Comparison of ENCODE assay signal across 11 mouse cellular contexts in genomic region chr11:107808508-107808907, GRCm38 (mm10). TPM values are rescaled to one million over a fixed set of nuclear protein-coding genes. Genes with fewer than 3 reads are reported as not detected.
A peak's percentile ranks its signal among the peaks of the same experiment; 100 is the strongest.
DNase-seq lines count a peak whose midpoint lies in the region; TF ChIP-seq lines count a peak whose summit lies in the region.
"Had no signal": no experiment of that assay in that cellular context is flagged by ENCODE, and none has a peak within 500 bp of the region (broad histone marks: within the 10 kb centered on the region; RNA-seq: fewer than 3 reads in every experiment).

No protein-coding gene starts in this region.

- H3K9ac ChIP-seq in heart, adult 2 months (ENCODE audit: low read depth, low read length), result no peak overlapping the region
- H3K9ac ChIP-seq: embryonic facial prominence, embryonic 12.5 days; hindbrain, embryonic 15.5 days had no signal

- intact Hi-C loops in heart, adult 2 months (cut with DNase I), result no loop called here
- intact Hi-C loops in heart, postnatal 14 days (cut with DNase I), result no loop called here

- no peak for TF ChIP-seq EP300 in heart, adult 2 months (IDR thresholded peaks at IDR 0.05; ENCODE audit: insufficient read depth, low read depth, low read length)

- no peaks in the 10 kb centered on the region for H3K36me3 ChIP-seq in heart, adult 2 months (ENCODE audit: control insufficient read depth, insufficient read depth, low read length)
- no peaks in the 10 kb centered on the region for H3K36me3 ChIP-seq in embryonic facial prominence, embryonic 10.5 days (replicated peaks)
- H3K36me3 ChIP-seq: embryonic facial prominence, embryonic 12.5 days; hindbrain, embryonic 15.5 days had no signal

- DNase-seq in heart, adult 2 months, result no peak
- no peak for DNase-seq in heart, adult 11 months
- peak; percentile 43 for DNase-seq in right cerebral cortex, postnatal 4 days
- no peak for DNase-seq in right cerebral cortex, postnatal 36 days (ENCODE audit: low spot score in 2 of 2)
- DNase-seq in embryonic facial prominence, embryonic 10.5 days (ENCODE audit: low spot score), result peak; percentile 35
- DNase-seq in thymus, postnatal 4 days, result peak; percentile 81
- no peak for DNase-seq in right cerebral cortex, postnatal 10 days (ENCODE audit: low spot score in 2 of 2)
- DNase-seq in heart, postnatal 14 days, result no peak

- H3K27ac ChIP-seq in heart, adult 2 months, result no peak overlapping the region
- no peak overlapping the region for H3K27ac ChIP-seq in embryonic facial prominence, embryonic 10.5 days (replicated peaks)
- H3K27ac ChIP-seq: embryonic facial prominence, embryonic 12.5 days; hindbrain, embryonic 15.5 days had no signal

- peak; percentile 32 for TF ChIP-seq CTCF in heart, adult 2 months (IDR thresholded peaks at IDR 0.05)

- no peaks in the 10 kb centered on the region for H3K79me2 ChIP-seq in heart, adult 2 months (replicated peaks; ENCODE audit: control insufficient read depth, insufficient read depth, low read length)

- H3K4me3 ChIP-seq in heart, adult 2 months, result no peak overlapping the region
- H3K4me3 ChIP-seq in embryonic facial prominence, embryonic 10.5 days, result no peak overlapping the region
- H3K4me3 ChIP-seq: embryonic facial prominence, embryonic 12.5 days; hindbrain, embryonic 15.5 days had no signal

- no peak for TF ChIP-seq POLR2A in heart, adult 2 months (IDR thresholded peaks at IDR 0.05; ENCODE audit: insufficient read depth, low read depth, low read length)

- WGBS in heart, adult 2 months, result 61% methylated on average over 8 of the region's 8 CpGs
- WGBS in embryonic facial prominence, embryonic 10.5 days, result 71% methylated on average over 8 of the region's 8 CpGs

- H3K4me1 ChIP-seq in heart, adult 2 months (ENCODE audit: control insufficient read depth, insufficient read depth, low read length), result no peaks in the 10 kb centered on the region
- H3K4me1 ChIP-seq in embryonic facial prominence, embryonic 10.5 days, result no peaks in the 10 kb centered on the region
- H3K4me1 ChIP-seq: embryonic facial prominence, embryonic 12.5 days had no signal

- no peaks in the 10 kb centered on the region for H3K9me3 ChIP-seq in embryonic facial prominence, embryonic 10.5 days
- H3K9me3 ChIP-seq: embryonic facial prominence, embryonic 12.5 days; hindbrain, embryonic 15.5 days had no signal

- no peaks in the 10 kb centered on the region; the same call in 1 of the 2 replicates for H3K27me3 ChIP-seq in heart, adult 2 months (ENCODE audit: control insufficient read depth, insufficient read depth, low read length)
- peaks cover 29% of the 10 kb centered on the region for H3K27me3 ChIP-seq in embryonic facial prominence, embryonic 10.5 days (replicated peaks; ENCODE audit: low read depth, poor library complexity, severe bottlenecking)
- H3K27me3 ChIP-seq: hindbrain, embryonic 15.5 days had no signal

RNA-seq across cellular contexts. Expression of gene Cacng4, which starts 14.2 kb away (rescaled TPM):
- total RNA-seq in heart, adult 2 months (2021), result not detected
- 0.18 TPM in 1 of 2 replicates, not detected in the other for polyA plus RNA-seq in heart, adult 2 months (2012; rRNA removed)
- polyA plus RNA-seq in embryonic facial prominence, embryonic 10.5 days (2016; fragmentation: Nextera tagmentation; extraction: Ambion mirVana), result 2.9 and 3.4 TPM in 2 replicates
- under 1 TPM; 0.33 to 0.49 TPM for total RNA-seq in heart, postnatal 14 days (2021)
- total RNA-seq: gastrocnemius, adult 8-10 months had no signal

Comparison
In these comparisons a context has a peak if more than half of its experiments do, and no peak if none do; other contexts are left out.
1. DNase-seq: peak in right cerebral cortex, postnatal 4 days (single experiment), embryonic facial prominence, embryonic 10.5 days (single experiment) and thymus, postnatal 4 days (single experiment); none in heart, adult 2 months (0 of 2), heart, adult 11 months (single experiment), right cerebral cortex, postnatal 36 days (0 of 2), right cerebral cortex, postnatal 10 days (0 of 2) and heart, postnatal 14 days (0 of 2).